Mouse (Mus musculus): ENCODE measurements around the gene Mbnl1. TPM values are rescaled to one million over a fixed set of nuclear protein-coding genes. Genes with fewer than 3 reads are reported as not detected.

Gene Mbnl1
- polyA plus RNA-seq, 1 experiment: 131 TPM

GRCm38 (mm10) chr3:60642227-60642626 is 169.6 kb downstream of the Mbnl1 start:
- Histone ChIP-seq H3K27ac (ENCODE audit: control insufficient read depth, insufficient read depth, low read depth, low read length, poor library complexity) (no peak overlapping the region), H3K4me3 (replicated peaks; ENCODE audit: control insufficient read depth, low read depth, low read length) (no peak overlapping the region), H3K4me1 (ENCODE audit: control insufficient read depth, insufficient read depth, low read length) (no peaks in the 10 kb centered on the region)
- no peak for TF ChIP-seq CTCF (IDR thresholded peaks at IDR 0.05; ENCODE audit: control insufficient read depth, insufficient read depth, low read length)
- no peak for TF ChIP-seq POLR2A (IDR thresholded peaks at IDR 0.05; ENCODE audit: borderline replicate concordance, control insufficient read depth, low read depth, low read length)
- 73% methylated on average over 3 of the region's 3 CpGs for WGBS

GRCm38 (mm10) chr3:60645531-60645930 is 172.9 kb downstream of the Mbnl1 start:
- 79% methylated on average over 1 of the region's 1 CpGs for WGBS
- Histone ChIP-seq H3K27ac (ENCODE audit: control insufficient read depth, insufficient read depth, low read depth, low read length, poor library complexity) (no peak overlapping the region), H3K4me3 (replicated peaks; ENCODE audit: control insufficient read depth, low read depth, low read length) (no peak overlapping the region), H3K4me1 (ENCODE audit: control insufficient read depth, insufficient read depth, low read length) (no peaks in the 10 kb centered on the region)
- TF ChIP-seq CTCF (IDR thresholded peaks at IDR 0.05; ENCODE audit: control insufficient read depth, insufficient read depth, low read length) (no peak), POLR2A (IDR thresholded peaks at IDR 0.05; ENCODE audit: borderline replicate concordance, control insufficient read depth, low read depth, low read length) (no peak)

GRCm38 (mm10) chr3:60648293-60648692 is 175.7 kb downstream of the Mbnl1 start:
- 50% methylated on average over 1 of the region's 1 CpGs for WGBS
- TF ChIP-seq CTCF (IDR thresholded peaks at IDR 0.05; ENCODE audit: control insufficient read depth, insufficient read depth, low read length): no peak
- no peak for TF ChIP-seq POLR2A (IDR thresholded peaks at IDR 0.05; ENCODE audit: borderline replicate concordance, control insufficient read depth, low read depth, low read length)
- Histone ChIP-seq H3K4me1 (ENCODE audit: control insufficient read depth, insufficient read depth, low read length) (no peaks in the 10 kb centered on the region), H3K27ac (ENCODE audit: control insufficient read depth, insufficient read depth, low read depth, low read length, poor library complexity) (no peak overlapping the region), H3K4me3 (replicated peaks; ENCODE audit: control insufficient read depth, low read depth, low read length) (no peak overlapping the region)

- Histone ChIP-seq H3K4me3 (replicated peaks; ENCODE audit: control insufficient read depth, low read depth, low read length) (no peak overlapping the region), H3K4me1 (ENCODE audit: control insufficient read depth, insufficient read depth, low read length) (no peaks in the 10 kb centered on the region), H3K27ac (ENCODE audit: control insufficient read depth, insufficient read depth, low read depth, low read length, poor library complexity) (no peak overlapping the region)
- no peak for TF ChIP-seq CTCF (IDR thresholded peaks at IDR 0.05; ENCODE audit: control insufficient read depth, insufficient read depth, low read length)
- no peak for TF ChIP-seq POLR2A (IDR thresholded peaks at IDR 0.05; ENCODE audit: borderline replicate concordance, control insufficient read depth, low read depth, low read length)
- 85% methylated on average over 2 of the region's 2 CpGs for WGBS
Measured at GRCm38 (mm10) chr3:60660762-60661161, 188.1 kb downstream of the Mbnl1 start.
